Mouse (Mus musculus) thymus, postnatal 4 days (tissue): Measurements from ENCODE around the gene Dus4l.
"Not testable (repeated sequence)": the region's sequence is repeated elsewhere in the genome, so short reads cannot be mapped to it uniquely, and the experiment has no call there.

Source experiments
- DNase-seq: peaks from one replicate; pipeline ENCODE4 v3.0.0; 2021

The Dus4l gene

GRCm38 (mm10) chr12:31654197-31654964, at the start of gene Dus4l, which contains the start of gene Cog5:
TSS of gene Dus4l (minus strand) at chr12:31654826.
TSS of gene Cog5 (plus strand) at chr12:31654869.
- DNase-seq = peak; percentile 98

DNA sequence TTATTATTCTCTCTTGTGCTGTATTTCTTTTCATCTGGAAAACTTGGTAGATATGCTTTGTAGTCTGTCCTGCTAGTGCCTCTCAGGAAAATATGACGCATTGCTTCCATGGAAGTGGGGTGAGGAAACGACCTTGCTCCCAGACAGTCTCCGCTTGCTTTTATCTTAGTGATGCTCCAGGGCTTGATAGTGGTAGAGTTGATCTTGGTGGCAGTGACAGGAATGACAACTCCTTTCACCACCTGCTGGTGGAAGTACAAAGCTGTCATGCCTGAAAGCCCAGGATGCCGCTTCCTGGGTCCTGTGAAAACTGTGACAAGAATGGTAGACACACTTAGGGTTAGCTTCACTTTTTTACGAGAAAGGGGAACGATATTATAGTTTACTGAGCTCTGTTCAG, 49.3 kb upstream of the Dus4l start:
- DNase-seq = no peak

DNA sequence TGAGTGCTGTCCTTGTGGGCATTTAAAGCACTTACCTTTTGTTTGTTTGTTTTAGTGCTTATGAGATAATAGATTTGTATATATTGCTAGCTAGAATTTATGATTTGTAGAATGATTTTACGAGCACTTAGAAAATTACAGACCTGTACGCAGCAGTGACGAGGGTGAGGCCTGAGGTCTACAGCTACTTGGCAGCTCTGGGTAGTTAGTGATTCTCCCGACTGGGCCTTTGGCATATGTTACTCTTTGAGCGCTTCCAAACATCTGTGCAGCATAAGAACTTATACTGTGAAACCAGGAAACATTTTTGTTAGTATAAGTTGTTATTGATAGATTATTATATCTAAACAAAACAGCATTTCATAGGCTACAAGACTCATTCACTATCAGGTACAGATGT, 46.8 kb upstream of the Dus4l start:
- DNase-seq = no peak

- DNase-seq = no peak
These were observed 46.2 kb upstream of the Dus4l start for GRCm38 (mm10) chr12:31700623-31701347.

GRCm38 (mm10) chr12:31693278-31693677, 38.7 kb upstream of the Dus4l start:
- no peak for DNase-seq

DNA sequence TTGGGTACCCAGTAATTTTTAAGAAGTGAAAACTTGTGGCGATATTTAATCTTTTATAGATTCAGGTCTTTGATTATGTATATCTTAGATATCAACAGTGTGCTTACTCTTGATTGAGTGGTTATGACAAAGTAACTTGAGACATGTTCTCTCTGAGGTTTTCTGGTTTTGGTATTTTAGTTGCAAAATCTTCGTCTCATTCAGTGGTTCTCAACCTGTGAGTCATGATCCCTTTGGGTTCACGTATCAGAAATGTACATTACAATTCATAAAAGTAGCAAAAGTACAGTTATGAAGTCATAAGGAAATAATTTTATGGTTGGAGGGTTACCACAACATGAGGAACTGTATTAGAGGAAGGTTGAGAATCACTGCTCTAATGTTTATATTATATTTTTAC, 32.1 kb upstream of the Dus4l start:
- no peak for DNase-seq

- DNase-seq = no peak
These were observed 12.6 kb upstream of the Dus4l start for GRCm38 (mm10) chr12:31667187-31667586.

DNA sequence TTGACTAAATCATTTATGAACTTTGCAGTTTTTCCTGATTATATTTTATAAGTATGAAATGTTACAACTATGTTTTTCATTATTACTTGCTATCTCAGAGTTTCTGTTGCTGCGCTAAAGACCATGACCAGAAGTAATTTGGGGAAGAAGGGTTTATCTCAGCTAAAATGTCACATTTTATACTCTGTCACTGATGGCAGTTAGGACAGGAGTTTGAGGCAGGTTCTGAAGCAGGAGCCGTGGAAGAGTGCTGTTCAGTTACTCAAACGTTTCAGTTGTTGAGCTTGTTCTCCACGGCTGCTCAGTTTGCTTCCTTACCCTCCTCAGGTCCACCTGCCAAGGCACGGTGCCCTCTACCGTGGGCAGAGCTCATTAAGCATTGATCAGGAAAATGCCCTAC, 11.4 kb upstream of the Dus4l start:
- DNase-seq = no peak

GRCm38 (mm10) chr12:31656841-31657240, 2.2 kb upstream of the Dus4l start:
- no peak for DNase-seq

- DNase-seq = no peak
These were observed 395 bp upstream of the Dus4l start for GRCm38 (mm10) chr12:31654965-31655477.

DNA sequence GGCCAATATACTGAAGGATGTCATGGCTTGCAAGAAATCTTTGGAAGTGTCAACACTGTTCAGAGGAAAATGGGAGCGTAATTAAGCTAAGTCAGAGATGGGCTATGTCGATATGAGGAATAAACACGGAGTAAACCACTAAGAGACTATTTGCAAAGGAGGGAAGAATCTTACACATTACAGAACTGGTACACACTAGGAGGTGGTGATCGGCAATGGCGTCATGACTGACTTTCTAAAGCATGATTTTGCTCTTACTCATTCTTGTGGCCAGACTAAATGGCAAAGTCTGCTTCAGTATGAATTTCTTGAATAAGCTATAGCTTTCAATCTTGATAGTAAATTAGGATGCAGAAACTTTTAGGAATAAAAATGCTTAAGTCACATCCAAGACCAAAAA, 1.0 kb downstream of the Dus4l start:
- no peak for DNase-seq

GRCm38 (mm10) chr12:31635240-31635607, 19.4 kb downstream of the Dus4l start:
- DNase-seq = no peak

- DNase-seq = peak; percentile 86
These were observed 20.0 kb downstream of the Dus4l start, which contains the start of gene Bcap29 for GRCm38 (mm10) chr12:31634343-31635239. TSS of gene Bcap29 (minus strand) at chr12:31634658.

GRCm38 (mm10) chr12:31633970-31634342, 20.7 kb downstream of the Dus4l start:
- DNase-seq = peak; percentile 42

- not testable (repeated sequence) for DNase-seq
These were observed 26.2 kb downstream of the Dus4l start for GRCm38 (mm10) chr12:31628396-31628795.

GRCm38 (mm10) chr12:31625016-31625415, 29.6 kb downstream of the Dus4l start:
- DNase-seq = no peak

GRCm38 (mm10) chr12:31620106-31620505, 34.5 kb downstream of the Dus4l start:
- DNase-seq = no peak

DNA sequence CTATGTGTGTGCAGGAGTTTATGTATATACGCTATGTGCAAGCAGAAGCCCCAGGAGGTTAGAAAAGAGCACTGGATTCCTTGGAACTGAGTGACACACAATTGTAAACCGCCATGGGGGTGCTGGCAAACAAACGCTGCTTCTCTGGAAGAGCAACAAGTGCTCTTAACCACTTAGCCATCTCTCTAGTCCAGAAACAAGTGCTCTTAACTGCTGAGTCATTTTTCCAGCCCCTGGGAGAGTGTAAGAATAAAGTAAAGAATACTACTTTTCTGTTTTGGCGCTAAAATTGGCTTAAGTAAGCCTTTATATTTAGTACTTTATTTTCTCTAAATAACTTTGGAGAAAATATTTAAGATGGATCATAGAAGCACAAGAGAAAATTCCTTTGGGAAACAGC, 41.3 kb downstream of the Dus4l start:
- no peak for DNase-seq

DNA sequence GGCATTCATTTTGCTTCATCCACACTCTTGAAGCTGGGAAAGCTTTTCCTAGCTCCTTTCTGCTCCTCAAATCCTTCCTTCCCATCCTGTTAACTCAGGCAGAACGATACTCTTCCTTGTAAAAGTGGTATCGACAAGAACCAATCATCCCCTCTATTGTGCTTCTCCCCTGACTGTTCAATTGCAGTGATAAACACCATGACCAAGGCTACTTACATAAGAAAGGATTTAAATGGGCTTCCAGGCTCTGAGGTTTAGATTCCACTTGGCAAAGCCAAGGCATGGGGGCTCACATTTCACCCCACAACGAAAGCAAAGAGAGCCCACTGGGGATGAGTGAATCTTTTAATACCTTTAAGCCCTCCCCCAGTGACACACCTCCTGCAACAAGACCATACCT, 46.5 kb downstream of the Dus4l start:
- DNase-seq = no peak

DNA sequence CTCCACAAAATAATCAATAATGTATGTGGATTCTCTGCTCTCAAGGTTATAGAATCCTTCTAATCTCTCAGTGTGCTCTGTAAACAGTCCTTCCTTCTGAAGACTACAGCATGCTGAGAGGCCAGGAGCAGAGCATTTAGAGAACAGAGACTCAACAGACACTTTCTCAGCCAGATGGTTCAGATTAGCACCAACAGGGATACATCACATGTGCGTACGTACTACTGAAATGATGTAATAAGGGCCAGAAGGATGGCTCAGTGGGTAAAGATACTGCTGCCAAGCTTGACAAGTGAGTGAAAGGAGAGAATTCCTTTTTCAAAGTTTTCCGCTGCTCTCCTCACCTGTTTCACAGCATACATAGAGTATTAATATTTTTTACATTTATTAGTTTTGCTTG, 49.7 kb downstream of the Dus4l start:
- no peak for DNase-seq

DNA sequence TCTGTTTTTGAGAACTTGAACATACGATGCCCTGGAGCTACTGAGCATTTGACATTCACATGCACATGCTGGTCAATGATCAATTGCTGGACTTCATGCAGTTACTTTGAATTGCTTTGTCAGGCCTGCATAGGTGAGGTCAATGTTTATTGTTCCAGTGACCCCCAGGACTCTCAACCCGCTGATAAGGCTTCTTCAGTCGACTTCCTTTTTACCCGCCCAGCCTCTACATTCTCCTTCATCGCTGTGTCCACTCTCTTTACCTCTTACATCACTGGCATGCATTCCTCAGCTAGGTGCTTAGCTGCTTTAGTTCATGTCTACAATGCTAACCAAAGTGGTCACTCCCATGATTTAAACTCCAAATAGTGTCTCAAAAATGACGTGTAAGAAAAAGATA, 51.0 kb downstream of the Dus4l start:
- DNase-seq = no peak

GRCm38 (mm10) chr12:31594296-31594695, 60.3 kb downstream of the Dus4l start:
- DNase-seq = no peak

DNA sequence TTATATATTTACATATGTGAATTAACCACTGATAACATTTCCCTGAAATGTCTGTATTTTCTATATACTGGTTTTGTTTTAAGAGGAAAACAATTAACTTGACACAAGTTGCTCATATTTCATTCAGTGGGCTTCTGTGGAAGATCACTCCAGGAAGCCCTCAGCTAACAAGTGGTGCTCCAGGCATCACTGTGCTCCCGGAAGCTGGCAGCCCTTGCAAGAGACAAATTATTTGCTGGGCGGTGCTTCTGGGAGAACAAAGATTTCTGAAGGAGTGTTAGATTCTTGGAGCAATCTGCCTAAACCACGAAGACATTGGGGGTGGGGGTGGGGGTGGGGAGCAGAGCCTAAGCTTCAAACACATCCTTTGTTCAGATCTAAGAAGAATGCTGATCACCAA, 62.6 kb downstream of the Dus4l start:
- no peak for DNase-seq
